Mouse (Mus musculus): Measurements from ENCODE around the gene Zbtb20.

GRCm38 (mm10) chr16:43617346-43617745 lies 741.7 kb downstream of the Zbtb20 start:
- no peak for TF ChIP-seq CTCF (IDR thresholded peaks at IDR 0.05)
- TF ChIP-seq POLR2A (IDR thresholded peaks at IDR 0.05; ENCODE audit: insufficient read depth, low read depth, low read length): no peak

All from heart, adult 2 months (tissue).